Mouse (Mus musculus) neural tube, embryonic 13.5 days (tissue): ENCODE data around the gene Smchd1. TPM values are rescaled to one million over a fixed set of nuclear protein-coding genes. Genes with fewer than 3 reads are reported as not detected.
"Not testable (repeated sequence)": the region's sequence is repeated elsewhere in the genome, so short reads cannot be mapped to it uniquely, and the experiment has no call there.

Source experiments
- ATAC-seq: fragments of 200-750 bp; cut with Nextera tagmentation; 2 replicates; pipeline ENCODE4 v1.8.0; 2017; ENCODE audit warnings: low read depth, mild to moderate bottlenecking, moderate TSS enrichment, moderate library complexity
- H3K27ac ChIP-seq: fragments of 300-500 bp; sonication (generic); replicated peaks from 2 replicates; pipeline ENCODE4 v1.5.1; 2015; ENCODE audit warnings: moderate library complexity, mild to moderate bottlenecking, inconsistent platforms
- H3K27me3 ChIP-seq: fragments of 300-500 bp; sonication (generic); 2 replicates; pipeline ENCODE4 v1.6.1; 2015; ENCODE audit warnings: mild to moderate bottlenecking, inconsistent platforms
- H3K36me3 ChIP-seq: fragments of 300-500 bp; sonication (generic); 2 replicates; pipeline ENCODE4 v1.6.1; 2015; ENCODE audit warnings: mild to moderate bottlenecking, inconsistent platforms
- H3K4me1 ChIP-seq: fragments of 300-500 bp; sonication (generic); replicated peaks from 2 replicates; pipeline ENCODE4 v1.6.1; 2015; ENCODE audit warnings: inconsistent platforms
- H3K4me2 ChIP-seq: fragments of 300-500 bp; sonication (generic); 2 replicates; pipeline ENCODE4 v1.6.1; 2015; ENCODE audit warnings: inconsistent platforms, mild to moderate bottlenecking, moderate library complexity
- H3K4me3 ChIP-seq: fragments of 300-500 bp; sonication (generic); 2 replicates; pipeline ENCODE4 v1.5.1; 2015; ENCODE audit warnings: mild to moderate bottlenecking, inconsistent platforms
- H3K9ac ChIP-seq: fragments of 300-500 bp; sonication (generic); 2 replicates; pipeline ENCODE4 v1.6.1; 2015; ENCODE audit warnings: moderate library complexity, mild to moderate bottlenecking, inconsistent platforms
- H3K9me3 ChIP-seq: fragments of 300-500 bp; sonication (generic); 2 replicates; pipeline ENCODE4 v1.6.1; 2016; ENCODE audit warnings: inconsistent platforms
- WGBS: fragments of 180-500 bp; shearing (Covaris S2); methylation state at CpG from one replicate; pipeline ENCODE4 v1.1.7; 2015; 5-methylcytosine and 5-hydroxymethylcytosine counted together
- polyA plus RNA-seq: library from polyadenylated mRNA; unstranded; fragments of >200 nt; fragmentation: Nextera tagmentation; extraction: Ambion mirVana; gene quantifications from 2 replicates; pipeline ENCODE4 v1.2.1, GENCODE M21; 2015

The Smchd1 gene
- polyA plus RNA-seq, 1 experiment from 2014 or later = 34.5 TPM

GRCm38 (mm10) chr17:71422502-71422901 lies 52.6 kb downstream of the Smchd1 start:
- H3K4me3 ChIP-seq, H3K4me1 ChIP-seq, H3K27ac ChIP-seq, H3K4me2 ChIP-seq, ATAC-seq, H3K27me3 ChIP-seq, H3K9ac ChIP-seq: not testable (repeated sequence)
- H3K36me3 ChIP-seq = peaks cover 47% of the 10 kb centered on the region
- peaks cover 12% of the 10 kb centered on the region for H3K9me3 ChIP-seq
- 98% methylated on average over 2 of the region's 2 CpGs for WGBS

- WGBS = 82% methylated on average over 5 of the region's 5 CpGs
- Histone ChIP-seq H3K36me3 (peaks cover 50% of the 10 kb centered on the region), H3K9me3 (peaks cover 12% of the 10 kb centered on the region)
- H3K9ac ChIP-seq, H3K4me2 ChIP-seq, H3K4me3 ChIP-seq, H3K4me1 ChIP-seq, H3K27me3 ChIP-seq, ATAC-seq, H3K27ac ChIP-seq: not testable (repeated sequence)
Observed at GRCm38 (mm10) chr17:71419448-71419847, 55.7 kb downstream of the Smchd1 start.

- H3K9ac ChIP-seq = no peak overlapping the region
- no peaks in the 10 kb centered on the region for H3K27me3 ChIP-seq
- no peak overlapping the region for H3K27ac ChIP-seq
- H3K36me3 ChIP-seq = peaks cover 30% of the 10 kb centered on the region
- no peak overlapping the region for H3K4me2 ChIP-seq
- no peaks in the 10 kb centered on the region for H3K4me1 ChIP-seq
- WGBS = 95% methylated on average over 1 of the region's 1 CpGs
- ATAC-seq = no peak
- H3K4me3 ChIP-seq = no peak overlapping the region
- H3K9me3 ChIP-seq = peaks cover 7% of the 10 kb centered on the region
Observed at GRCm38 (mm10) chr17:71417008-71417407, 58.1 kb downstream of the Smchd1 start.

GRCm38 (mm10) chr17:71387401-71387800 lies 87.7 kb downstream of the Smchd1 start:
- peaks cover 33% of the 10 kb centered on the region for H3K36me3 ChIP-seq
- WGBS = 90% methylated on average over 3 of the region's 3 CpGs
- H3K27ac ChIP-seq = no peak overlapping the region
- no peak overlapping the region for H3K4me3 ChIP-seq
- no peak overlapping the region for H3K9ac ChIP-seq
- no peaks in the 10 kb centered on the region for H3K27me3 ChIP-seq
- no peak for ATAC-seq
- no peaks in the 10 kb centered on the region for H3K9me3 ChIP-seq
- H3K4me2 ChIP-seq = no peak overlapping the region
- H3K4me1 ChIP-seq = no peaks in the 10 kb centered on the region

- no peak overlapping the region for H3K27ac ChIP-seq
- H3K4me1 ChIP-seq = no peaks in the 10 kb centered on the region
- no peak overlapping the region for H3K4me2 ChIP-seq
- H3K9ac ChIP-seq = no peak overlapping the region
- H3K4me3 ChIP-seq = no peak overlapping the region
- H3K27me3 ChIP-seq = no peaks in the 10 kb centered on the region
- WGBS = 86% methylated on average over 14 of the region's 14 CpGs
- no peak for ATAC-seq
- H3K36me3 ChIP-seq = peaks cover 34% of the 10 kb centered on the region
- H3K9me3 ChIP-seq = no peaks in the 10 kb centered on the region
Observed at GRCm38 (mm10) chr17:71380346-71380745, 94.8 kb downstream of the Smchd1 start.

GRCm38 (mm10) chr17:71377901-71378300 lies 97.2 kb downstream of the Smchd1 start:
- Histone ChIP-seq H3K4me2 (no peak overlapping the region), H3K9ac (no peak overlapping the region), H3K9me3 (no peaks in the 10 kb centered on the region), H3K4me1 (no peaks in the 10 kb centered on the region), H3K27me3 (no peaks in the 10 kb centered on the region), H3K4me3 (no peak overlapping the region), H3K27ac (no peak overlapping the region), H3K36me3 (peaks cover 40% of the 10 kb centered on the region)
- no peak for ATAC-seq
- 53% methylated on average over 4 of the region's 4 CpGs for WGBS

GRCm38 (mm10) chr17:71355526-71355925 lies 119.6 kb downstream of the Smchd1 start:
- H3K27ac ChIP-seq = no peak overlapping the region
- 87% methylated on average over 3 of the region's 3 CpGs for WGBS
- no peaks in the 10 kb centered on the region for H3K4me1 ChIP-seq
- no peak overlapping the region for H3K9ac ChIP-seq
- no peaks in the 10 kb centered on the region for H3K27me3 ChIP-seq
- no peak overlapping the region for H3K4me2 ChIP-seq
- ATAC-seq = no peak
- no peak overlapping the region for H3K4me3 ChIP-seq
- peaks cover 63% of the 10 kb centered on the region for H3K36me3 ChIP-seq
- H3K9me3 ChIP-seq = no peaks in the 10 kb centered on the region

- H3K36me3 ChIP-seq = peaks cover 62% of the 10 kb centered on the region
- H3K27ac ChIP-seq = no peak overlapping the region
- no peaks in the 10 kb centered on the region for H3K4me1 ChIP-seq
- H3K4me2 ChIP-seq = no peak overlapping the region
- no peak for ATAC-seq
- 97% methylated on average over 11 of the region's 11 CpGs for WGBS
- no peaks in the 10 kb centered on the region for H3K27me3 ChIP-seq
- H3K4me3 ChIP-seq = no peak overlapping the region
- no peak overlapping the region for H3K9ac ChIP-seq
- H3K9me3 ChIP-seq = no peaks in the 10 kb centered on the region
Observed at GRCm38 (mm10) chr17:71354205-71354604, 120.9 kb downstream of the Smchd1 start.

- 78% methylated on average over 3 of the region's 3 CpGs for WGBS
Observed at GRCm38 (mm10) chr17:71348188-71348587, 127.0 kb downstream of the Smchd1 start.

GRCm38 (mm10) chr17:71342006-71342405 lies 133.1 kb downstream of the Smchd1 start:
- H3K9ac ChIP-seq = no peak overlapping the region
- no peak overlapping the region for H3K4me3 ChIP-seq
- H3K9me3 ChIP-seq = no peaks in the 10 kb centered on the region
- H3K27ac ChIP-seq = no peak overlapping the region
- H3K4me2 ChIP-seq = no peak overlapping the region
- H3K36me3 ChIP-seq = peaks cover 48% of the 10 kb centered on the region
- no peaks in the 10 kb centered on the region for H3K27me3 ChIP-seq
- ATAC-seq = no peak
- WGBS = 86% methylated on average over 3 of the region's 3 CpGs
- no peaks in the 10 kb centered on the region for H3K4me1 ChIP-seq

More at GRCm38 (mm10) chr17:71348188-71348587, 127.0 kb downstream of the Smchd1 start:
- no peaks in the 10 kb centered on the region for H3K9me3 ChIP-seq
- no peak for ATAC-seq
- peaks cover 84% of the 10 kb centered on the region for H3K36me3 ChIP-seq
- H3K4me2 ChIP-seq = no peak overlapping the region
- no peak overlapping the region for H3K27ac ChIP-seq
- H3K27me3 ChIP-seq = no peaks in the 10 kb centered on the region
- H3K4me3 ChIP-seq = no peak overlapping the region
- no peaks in the 10 kb centered on the region for H3K4me1 ChIP-seq
- H3K9ac ChIP-seq = no peak overlapping the region

GRCm38 (mm10) chr17:71338627-71339026 lies 136.5 kb downstream of the Smchd1 start:
- H3K9me3 ChIP-seq = no peaks in the 10 kb centered on the region
- no peak overlapping the region for H3K4me3 ChIP-seq
- H3K4me2 ChIP-seq = no peak overlapping the region
- WGBS = 96% methylated on average over 6 of the region's 6 CpGs
- peaks cover 22% of the 10 kb centered on the region for H3K36me3 ChIP-seq
- H3K4me1 ChIP-seq = no peaks in the 10 kb centered on the region
- no peak for ATAC-seq
- H3K9ac ChIP-seq = no peak overlapping the region
- no peak overlapping the region for H3K27ac ChIP-seq
- H3K27me3 ChIP-seq = no peaks in the 10 kb centered on the region

GRCm38 (mm10) chr17:71337546-71337945 lies 137.6 kb downstream of the Smchd1 start:
- Histone ChIP-seq H3K4me2 (no peak overlapping the region), H3K27ac (no peak overlapping the region), H3K36me3 (peaks cover 12% of the 10 kb centered on the region; the same call in 1 of the 2 replicates), H3K4me1 (no peaks in the 10 kb centered on the region), H3K9ac (no peak overlapping the region), H3K4me3 (no peak overlapping the region), H3K27me3 (no peaks in the 10 kb centered on the region), H3K9me3 (no peaks in the 10 kb centered on the region)
- ATAC-seq = no peak
- 93% methylated on average over 9 of the region's 9 CpGs for WGBS

- Histone ChIP-seq H3K4me2 (no peak overlapping the region), H3K9me3 (no peaks in the 10 kb centered on the region), H3K4me1 (no peaks in the 10 kb centered on the region), H3K27ac (no peak overlapping the region), H3K36me3 (0 out of 2 replicates have a peak, but pooled peaks cover 6% of the 10 kb centered on the region), H3K4me3 (no peak overlapping the region), H3K9ac (no peak overlapping the region), H3K27me3 (no peaks in the 10 kb centered on the region)
- 71% methylated on average over 8 of the region's 8 CpGs for WGBS
- ATAC-seq = no peak
Observed at GRCm38 (mm10) chr17:71336421-71336820, 138.7 kb downstream of the Smchd1 start.
